Mouse (Mus musculus): ENCODE measurements around the gene Ccnb1. TPM values are rescaled to one million over a fixed set of nuclear protein-coding genes. Genes with fewer than 3 reads are reported as not detected.
"Not testable (repeated sequence)": the region's sequence is repeated elsewhere in the genome, so short reads cannot be mapped to it uniquely, and the experiment has no call there.

The Ccnb1 gene
- polyA plus RNA-seq, 1 experiment from 2014 or later: 85.2 TPM

DNA sequence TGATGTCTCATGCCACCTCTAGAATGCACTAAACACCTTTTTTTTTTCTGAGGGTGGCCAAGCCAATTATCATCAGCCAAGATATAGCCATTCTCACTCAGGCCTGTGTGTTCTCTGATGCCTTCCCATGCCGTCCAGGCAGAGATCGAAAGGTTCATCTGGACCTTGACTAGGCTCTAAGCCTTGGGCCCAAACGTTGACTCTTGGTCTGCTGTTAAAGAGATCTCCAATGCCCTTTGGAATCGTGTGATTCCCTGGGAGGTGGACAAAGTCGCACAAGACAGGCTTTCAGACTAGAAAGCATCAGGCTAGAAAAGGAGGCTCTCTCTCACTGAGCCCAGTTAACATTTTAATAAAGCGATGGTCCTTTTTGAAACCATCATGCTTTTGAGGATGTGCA lies 10.8 kb upstream of the Ccnb1 start:
- no peak overlapping the region for H3K27ac ChIP-seq (ENCODE audit: low read depth)
- no peak overlapping the region for H3K4me3 ChIP-seq (ENCODE audit: low read depth, low read length)
- WGBS (ENCODE audit: insufficient replicate concordance): 84% methylated on average over 6 of the region's 6 CpGs
- ATAC-seq (no peak), DNase-seq (no peak)
- 0 out of 2 replicates have a peak, but pooled peaks cover 7% of the 10 kb centered on the region for H3K36me3 ChIP-seq (replicated peaks; ENCODE audit: insufficient read depth, low read length)
- H3K4me2 ChIP-seq (ENCODE audit: low read depth, low read length): no peak overlapping the region
- TF ChIP-seq CTCF (IDR thresholded peaks at IDR 0.05; ENCODE audit: low read depth) (no peak), EP300 (IDR thresholded peaks at IDR 0.05; ENCODE audit: low read depth) (no peak)
- H3K27me3 ChIP-seq (ENCODE audit: insufficient read depth, low read length): no peaks in the 10 kb centered on the region
- H3K9me3 ChIP-seq (ENCODE audit: low read length): no peaks in the 10 kb centered on the region
- no peak overlapping the region for H3K9ac ChIP-seq (replicated peaks)
- no peaks in the 10 kb centered on the region for H3K4me1 ChIP-seq (ENCODE audit: insufficient read depth)

DNA sequence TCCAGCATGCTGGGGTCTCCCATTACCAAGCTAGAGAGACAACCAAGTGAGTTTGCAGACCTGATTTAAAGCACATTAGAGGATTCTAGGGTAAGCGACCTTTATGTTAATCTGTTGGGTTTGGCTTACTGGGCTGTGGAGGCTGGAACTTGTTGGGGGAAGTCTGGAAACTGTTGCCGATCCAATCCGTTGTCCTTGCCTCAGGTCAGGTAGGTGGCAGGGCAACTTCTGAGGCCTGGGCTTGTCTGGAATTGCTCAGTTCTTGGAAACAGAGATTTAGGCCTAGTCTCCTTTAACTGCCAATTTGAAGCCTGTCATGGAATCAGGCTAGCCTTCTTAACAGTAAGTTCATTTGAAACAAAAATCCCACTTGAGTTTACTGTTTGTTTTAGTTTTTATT lies 2.7 kb upstream of the Ccnb1 start:
- no peak overlapping the region for H3K27ac ChIP-seq (ENCODE audit: low read depth)
- H3K9me3 ChIP-seq (ENCODE audit: low read length): no peaks in the 10 kb centered on the region
- TF ChIP-seq EP300 (IDR thresholded peaks at IDR 0.05; ENCODE audit: low read depth) (no peak), CTCF (IDR thresholded peaks at IDR 0.05; ENCODE audit: low read depth) (no peak)
- H3K27me3 ChIP-seq (ENCODE audit: insufficient read depth, low read length): no peaks in the 10 kb centered on the region
- no peak overlapping the region for H3K4me3 ChIP-seq (ENCODE audit: low read depth, low read length)
- peaks cover 7% of the 10 kb centered on the region; the same call in 1 of the 2 replicates for H3K4me1 ChIP-seq (ENCODE audit: insufficient read depth)
- DNase-seq: no peak
- H3K36me3 ChIP-seq (replicated peaks; ENCODE audit: insufficient read depth, low read length): peaks cover 9% of the 10 kb centered on the region
- no peak overlapping the region for H3K9ac ChIP-seq (replicated peaks)
- ATAC-seq: no peak
- WGBS (ENCODE audit: insufficient replicate concordance): 83% methylated on average over 3 of the region's 3 CpGs
- no peak overlapping the region for H3K4me2 ChIP-seq (ENCODE audit: low read depth, low read length)

DNA sequence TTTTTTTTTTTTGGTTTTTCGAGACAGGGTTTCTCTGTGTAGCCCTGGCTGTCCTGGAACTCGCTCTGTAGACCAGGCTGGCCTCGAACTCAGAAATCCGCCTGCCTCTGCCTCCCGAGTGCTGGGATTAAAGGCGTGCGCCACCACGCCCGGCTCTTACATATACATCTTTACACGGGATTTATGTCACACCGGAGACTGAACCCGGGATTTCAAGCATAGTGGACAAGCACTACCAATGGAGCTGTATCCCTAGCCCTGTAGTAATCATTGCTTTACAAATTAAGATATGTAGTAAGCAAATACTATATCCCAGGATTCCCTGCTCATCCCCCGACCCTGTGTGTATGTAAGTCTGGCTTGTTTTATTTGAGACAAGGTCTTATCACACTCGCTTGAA lies 1.7 kb upstream of the Ccnb1 start:
- peaks cover 11% of the 10 kb centered on the region; the same call in 1 of the 2 replicates for H3K4me1 ChIP-seq (ENCODE audit: insufficient read depth)
- H3K9me3 ChIP-seq (ENCODE audit: low read length); H3K4me3 ChIP-seq (ENCODE audit: low read depth, low read length); H3K27me3 ChIP-seq (ENCODE audit: insufficient read depth, low read length); DNase-seq; H3K9ac ChIP-seq (replicated peaks); ATAC-seq; H3K4me2 ChIP-seq (ENCODE audit: low read depth, low read length); H3K27ac ChIP-seq (ENCODE audit: low read depth): not testable (repeated sequence)
- 94% methylated on average over 11 of the region's 14 CpGs for WGBS (ENCODE audit: insufficient replicate concordance)
- peaks cover 19% of the 10 kb centered on the region for H3K36me3 ChIP-seq (replicated peaks; ENCODE audit: insufficient read depth, low read length)

DNA sequence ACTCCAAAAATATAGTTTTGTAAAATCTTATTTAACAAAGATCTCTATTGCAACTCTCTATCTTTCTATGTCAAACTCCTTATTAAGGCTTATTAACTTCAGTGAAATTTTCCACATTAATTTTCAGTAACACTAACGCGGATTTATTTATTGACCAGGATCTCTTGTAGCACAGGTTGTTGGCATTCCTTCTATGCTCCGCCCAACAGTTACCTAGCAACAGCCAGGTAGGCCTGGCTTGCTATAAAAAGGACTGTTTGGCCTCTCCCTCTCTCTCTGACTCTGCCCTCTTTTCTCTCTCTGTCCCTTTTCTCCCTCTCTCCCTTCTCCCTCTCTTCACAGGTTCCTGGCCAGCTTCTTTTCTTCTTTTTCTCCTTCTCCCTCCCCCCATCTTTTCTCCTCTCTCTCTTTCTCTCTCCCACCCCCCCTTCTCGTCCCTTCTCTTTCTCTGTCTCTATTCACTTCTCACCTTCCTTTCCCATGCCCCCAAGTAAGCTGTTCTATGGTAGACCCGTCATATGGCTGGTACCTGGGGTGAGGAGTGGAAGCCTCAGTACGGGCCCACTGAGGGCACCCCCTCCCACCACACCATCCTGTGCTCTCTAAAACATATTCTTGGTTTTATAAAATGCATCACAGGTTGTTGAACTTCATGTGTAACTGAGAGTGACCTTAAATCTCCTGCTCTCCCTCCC lies 1.1 kb upstream of the Ccnb1 start:
- Histone ChIP-seq H3K27me3 (ENCODE audit: insufficient read depth, low read length) (no peaks in the 10 kb centered on the region), H3K27ac (ENCODE audit: low read depth) (no peak overlapping the region), H3K36me3 (replicated peaks; ENCODE audit: insufficient read depth, low read length) (peaks cover 24% of the 10 kb centered on the region), H3K9ac (replicated peaks) (no peak overlapping the region), H3K4me1 (ENCODE audit: insufficient read depth) (peaks cover 11% of the 10 kb centered on the region; the same call in 1 of the 2 replicates), H3K9me3 (ENCODE audit: low read length) (no peaks in the 10 kb centered on the region), H3K4me3 (ENCODE audit: low read depth, low read length) (no peak overlapping the region), H3K4me2 (ENCODE audit: low read depth, low read length) (no peak overlapping the region)
- no peak for DNase-seq
- ATAC-seq: no peak
- 79% methylated on average over 6 of the region's 6 CpGs for WGBS (ENCODE audit: insufficient replicate concordance)
- TF ChIP-seq EP300 (IDR thresholded peaks at IDR 0.05; ENCODE audit: low read depth) (no peak), CTCF (IDR thresholded peaks at IDR 0.05; ENCODE audit: low read depth) (no peak)

- DNase-seq (peak; percentile 36), ATAC-seq (peak; percentile 44)
- Histone ChIP-seq H3K4me2 (ENCODE audit: low read depth, low read length) (peak overlapping the region; percentile 92), H3K4me1 (ENCODE audit: insufficient read depth) (peaks cover 11% of the 10 kb centered on the region; the same call in 1 of the 2 replicates), H3K27me3 (ENCODE audit: insufficient read depth, low read length) (no peaks in the 10 kb centered on the region), H3K9me3 (ENCODE audit: low read length) (no peaks in the 10 kb centered on the region), H3K36me3 (replicated peaks; ENCODE audit: insufficient read depth, low read length) (peaks cover 36% of the 10 kb centered on the region), H3K4me3 (ENCODE audit: low read depth, low read length) (peak overlapping the region; percentile 98), H3K9ac (replicated peaks) (peak overlapping the region; percentile 88), H3K27ac (ENCODE audit: low read depth) (peak overlapping the region; percentile 75)
- TF ChIP-seq CTCF (IDR thresholded peaks at IDR 0.05; ENCODE audit: low read depth) (no peak), EP300 (IDR thresholded peaks at IDR 0.05; ENCODE audit: low read depth) (no peak)
- WGBS (ENCODE audit: insufficient replicate concordance): under 1% methylated on average over 30 of the region's 30 CpGs
Measured at GRCm38 (mm10) chr13:100785806-100786413, 460 bp downstream of the Ccnb1 start.

DNA sequence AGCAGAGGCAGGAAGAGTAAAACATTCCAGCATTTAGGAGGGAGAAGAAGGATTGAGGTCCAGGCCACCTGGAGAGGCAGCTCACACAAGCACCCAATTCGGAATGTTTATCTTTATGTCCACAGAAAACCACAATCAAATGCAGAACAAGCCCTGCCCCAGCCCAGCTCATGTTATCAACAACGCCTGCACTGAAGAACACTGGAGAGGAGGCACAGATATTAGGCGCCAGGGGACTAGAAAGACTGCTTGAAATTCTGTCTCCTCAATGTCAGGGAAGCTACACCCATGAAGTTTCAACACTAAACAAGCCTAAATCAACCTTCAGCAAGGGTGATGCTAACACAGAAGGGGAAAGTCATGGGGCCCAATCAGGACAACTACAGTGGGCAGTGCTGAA lies 8.9 kb downstream of the Ccnb1 start:
- H3K4me1 ChIP-seq (ENCODE audit: insufficient read depth): peaks cover 12% of the 10 kb centered on the region; the same call in 1 of the 2 replicates
- 49% methylated on average over 3 of the region's 3 CpGs for whole genome bisulfite sequencing (ENCODE audit: insufficient replicate concordance)
- no peak overlapping the region for H3K4me3 ChIP-seq (ENCODE audit: low read depth, low read length)
- TF ChIP-seq CTCF (IDR thresholded peaks at IDR 0.05; ENCODE audit: low read depth) (no peak), EP300 (IDR thresholded peaks at IDR 0.05; ENCODE audit: low read depth) (peak; percentile 89)
- H3K27ac ChIP-seq (ENCODE audit: low read depth): no peak overlapping the region
- H3K36me3 ChIP-seq (replicated peaks; ENCODE audit: insufficient read depth, low read length): peaks cover 27% of the 10 kb centered on the region
- no peaks in the 10 kb centered on the region for H3K27me3 ChIP-seq (ENCODE audit: insufficient read depth, low read length)
- H3K4me2 ChIP-seq (ENCODE audit: low read depth, low read length): 0 out of 2 replicates have a peak overlapping the region, but pooled peaks have one; percentile 14
- H3K9ac ChIP-seq (replicated peaks): no peak overlapping the region; the same call in 1 of the 2 replicates
- no peaks in the 10 kb centered on the region for H3K9me3 ChIP-seq (ENCODE audit: low read length)
- ATAC-seq: peak; percentile 66
- peak; percentile 34 for DNase-seq
